Mouse (Mus musculus) hindbrain, embryonic 11.5 days (tissue): ENCODE data around the gene Stab1. TPM values are rescaled to one million over a fixed set of nuclear protein-coding genes. Genes with fewer than 3 reads are reported as not detected.

Source experiments
- ATAC-seq: fragments of 200-750 bp; cut with Nextera tagmentation; 2 replicates; pipeline ENCODE4 v1.8.0; 2017; ENCODE audit warnings: mild to moderate bottlenecking, moderate TSS enrichment, moderate library complexity; ENCODE audit not compliant: low FRiP score
- DNase-seq: peaks from one replicate; pipeline ENCODE4 v3.0.0-alpha.2; 2015; ENCODE audit warnings: low spot score
- H3K27ac ChIP-seq: fragments of 300-500 bp; sonication (generic); 2 replicates; pipeline ENCODE4 v1.5.1; 2014; ENCODE audit warnings: mild to moderate bottlenecking, low read depth, low read length
- H3K27me3 ChIP-seq: fragments of 300-500 bp; sonication (generic); 2 replicates; pipeline ENCODE4 v1.6.1; 2014; ENCODE audit warnings: mild to moderate bottlenecking, low read length, moderate library complexity, mixed read lengths; ENCODE audit not compliant: control insufficient read depth, insufficient read depth
- H3K36me3 ChIP-seq: fragments of 300-500 bp; sonication (generic); 2 replicates; pipeline ENCODE4 v1.6.1; 2014; ENCODE audit warnings: mild to moderate bottlenecking, low read length, moderate library complexity, mixed read lengths; ENCODE audit not compliant: control insufficient read depth, insufficient read depth
- H3K4me1 ChIP-seq: fragments of 300-500 bp; sonication (generic); replicated peaks from 2 replicates; pipeline ENCODE4 v1.6.1; 2014; ENCODE audit warnings: low read length, mixed read lengths; ENCODE audit not compliant: control insufficient read depth, insufficient read depth
- H3K4me2 ChIP-seq: fragments of 300-500 bp; sonication (generic); replicated peaks from 2 replicates; pipeline ENCODE4 v1.6.1; 2014; ENCODE audit warnings: mild to moderate bottlenecking, low read depth, low read length
- H3K4me3 ChIP-seq: fragments of 300-500 bp; sonication (generic); 2 replicates; pipeline ENCODE4 v1.5.1; 2014; ENCODE audit warnings: low read depth, low read length
- H3K9ac ChIP-seq: fragments of 300-500 bp; sonication (generic); 2 replicates; pipeline ENCODE4 v1.6.1; 2014; ENCODE audit warnings: low read depth, low read length
- H3K9me3 ChIP-seq: fragments of 300-500 bp; sonication (generic); 2 replicates; pipeline ENCODE4 v1.6.1; 2016; ENCODE audit warnings: low read length; ENCODE audit not compliant: control insufficient read depth
- WGBS: fragments of 180-500 bp; shearing (Covaris S2); extraction: QIAGEN DNeasy Blood & Tissue Kit; methylation state at CpG from one replicate; pipeline ENCODE4 v1.1.7; 2014; 5-methylcytosine and 5-hydroxymethylcytosine counted together
- polyA plus RNA-seq: library from polyadenylated mRNA; unstranded; fragments of >200 nt; fragmentation: Nextera tagmentation; extraction: Ambion mirVana; gene quantifications from 2 replicates; pipeline ENCODE4 v1.2.1, GENCODE M21; 2014

Gene Stab1
- polyA plus RNA-seq, 1 experiment from 2014 or later, result 25.5 TPM

GRCm38 (mm10) chr14:31189348-31189747 is 20.9 kb upstream of the Stab1 start:
- WGBS, result 95% methylated on average over 3 of the region's 3 CpGs
- no peak overlapping the region for H3K4me2 ChIP-seq
- H3K36me3 ChIP-seq, result peaks cover 47% of the 10 kb centered on the region
- no peak overlapping the region for H3K4me3 ChIP-seq
- DNase-seq (no peak), ATAC-seq (no peak)
- H3K9ac ChIP-seq, result no peak overlapping the region
- no peaks in the 10 kb centered on the region for H3K9me3 ChIP-seq
- H3K27ac ChIP-seq, result no peak overlapping the region
- H3K27me3 ChIP-seq, result no peaks in the 10 kb centered on the region
- no peaks in the 10 kb centered on the region for H3K4me1 ChIP-seq

DNA sequence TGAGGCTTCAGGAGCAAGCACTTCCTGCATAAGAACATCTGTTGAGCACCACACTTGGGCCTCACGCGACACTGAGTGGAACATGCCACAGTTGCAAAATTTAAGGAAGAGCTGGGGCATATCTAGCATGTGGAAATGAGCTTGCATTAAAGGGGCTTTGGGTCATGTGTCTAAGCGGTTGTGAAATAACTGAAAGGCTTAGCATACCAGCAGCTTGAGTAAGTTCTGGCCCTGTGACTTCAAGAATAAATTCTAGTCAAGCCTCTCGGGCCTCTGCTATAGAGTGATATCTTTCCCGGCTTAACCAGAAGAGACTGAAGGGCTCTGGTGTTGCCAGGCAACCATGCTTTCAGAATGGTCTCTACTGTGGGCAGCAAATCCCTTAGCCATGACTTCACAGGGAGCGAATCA is 20.3 kb upstream of the Stab1 start:
- Histone ChIP-seq H3K9me3 (no peaks in the 10 kb centered on the region), H3K4me2 (no peak overlapping the region), H3K36me3 (peaks cover 52% of the 10 kb centered on the region), H3K27ac (no peak overlapping the region), H3K9ac (no peak overlapping the region), H3K4me1 (no peaks in the 10 kb centered on the region), H3K27me3 (no peaks in the 10 kb centered on the region), H3K4me3 (no peak overlapping the region)
- DNase-seq (no peak), ATAC-seq (no peak)
- 72% methylated on average over 6 of the region's 6 CpGs for WGBS

DNA sequence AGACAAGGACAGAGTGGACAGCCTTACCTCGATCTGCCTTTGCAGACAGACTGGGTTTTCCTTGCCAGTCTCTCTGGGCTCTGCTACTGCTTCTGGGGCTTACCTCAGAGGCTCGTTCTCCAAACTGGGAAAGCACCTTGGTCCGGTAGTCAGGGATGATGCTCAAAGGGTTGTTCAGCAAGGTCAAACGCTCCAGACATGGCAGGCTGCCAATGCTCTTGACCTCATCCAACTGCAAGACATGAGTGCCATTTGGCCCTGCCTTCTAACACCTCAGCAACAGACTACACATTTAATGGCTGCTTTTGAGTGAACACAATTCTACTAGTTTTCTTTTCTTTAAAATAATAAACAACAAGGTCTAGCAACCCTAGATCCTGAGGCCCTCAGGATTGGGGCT is 18.2 kb upstream of the Stab1 start:
- H3K9ac ChIP-seq, result no peak overlapping the region
- ATAC-seq (no peak), DNase-seq (no peak)
- WGBS, result 96% methylated on average over 4 of the region's 4 CpGs
- no peaks in the 10 kb centered on the region for H3K27me3 ChIP-seq
- H3K9me3 ChIP-seq, result no peaks in the 10 kb centered on the region
- H3K4me1 ChIP-seq, result no peaks in the 10 kb centered on the region
- peaks cover 52% of the 10 kb centered on the region for H3K36me3 ChIP-seq
- H3K27ac ChIP-seq, result no peak overlapping the region
- H3K4me2 ChIP-seq, result no peak overlapping the region
- no peak overlapping the region for H3K4me3 ChIP-seq

DNA sequence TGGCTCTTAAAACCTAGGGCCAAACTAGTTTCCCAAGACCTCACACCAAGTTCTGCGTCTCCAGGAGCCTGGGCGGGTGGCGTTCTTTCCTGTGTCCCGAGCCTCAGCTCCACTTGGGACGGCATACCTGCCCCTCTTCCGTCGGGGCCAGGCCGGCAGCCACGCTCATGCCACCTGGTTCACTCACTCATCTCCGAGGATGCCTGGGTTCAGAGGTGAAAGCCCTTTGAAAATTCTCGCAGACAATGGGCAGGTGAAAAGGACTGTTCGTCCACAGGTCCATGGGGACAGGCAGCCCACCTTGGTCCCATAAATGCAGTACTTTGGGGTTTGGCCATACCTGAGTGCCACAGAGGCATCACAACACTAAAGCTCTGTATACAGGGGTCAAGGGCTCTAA is 15.8 kb upstream of the Stab1 start:
- no peaks in the 10 kb centered on the region for H3K9me3 ChIP-seq
- H3K27me3 ChIP-seq, result no peaks in the 10 kb centered on the region
- H3K9ac ChIP-seq, result no peak overlapping the region
- DNase-seq (no peak), ATAC-seq (no peak)
- 94% methylated on average over 12 of the region's 12 CpGs for WGBS
- no peak overlapping the region for H3K4me2 ChIP-seq
- H3K4me1 ChIP-seq, result no peaks in the 10 kb centered on the region
- H3K36me3 ChIP-seq, result peaks cover 43% of the 10 kb centered on the region
- no peak overlapping the region for H3K27ac ChIP-seq
- no peak overlapping the region for H3K4me3 ChIP-seq

DNA sequence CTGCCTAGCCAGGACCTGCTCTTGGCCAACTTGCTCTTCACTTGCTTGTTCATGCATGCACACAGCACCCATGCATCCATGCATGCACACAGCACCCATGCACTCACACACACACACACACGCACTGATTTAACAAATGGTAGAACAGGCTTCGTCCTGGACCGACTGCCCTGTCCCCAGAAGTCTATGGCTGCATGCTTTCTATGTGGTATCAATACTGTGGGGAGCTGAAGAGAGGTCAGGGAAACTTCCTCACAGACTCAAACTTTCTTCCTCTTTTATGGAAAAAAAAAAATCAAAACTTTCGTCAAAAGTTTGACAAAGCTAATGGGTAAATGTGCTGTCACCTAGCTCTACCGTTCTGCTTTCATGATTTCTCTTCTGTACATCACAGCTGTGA is 15.1 kb upstream of the Stab1 start:
- Histone ChIP-seq H3K4me1 (no peaks in the 10 kb centered on the region), H3K27ac (no peak overlapping the region), H3K9me3 (no peaks in the 10 kb centered on the region), H3K27me3 (no peaks in the 10 kb centered on the region), H3K36me3 (peaks cover 43% of the 10 kb centered on the region), H3K9ac (no peak overlapping the region), H3K4me2 (no peak overlapping the region), H3K4me3 (no peak overlapping the region)
- DNase-seq (no peak), ATAC-seq (no peak)
- 91% methylated on average over 5 of the region's 5 CpGs for WGBS

GRCm38 (mm10) chr14:31182786-31183290 is 14.4 kb upstream of the Stab1 start:
- DNase-seq, result no peak
- Histone ChIP-seq H3K4me3 (no peak overlapping the region), H3K9me3 (no peaks in the 10 kb centered on the region), H3K4me1 (no peaks in the 10 kb centered on the region), H3K27ac (no peak overlapping the region), H3K27me3 (no peaks in the 10 kb centered on the region), H3K4me2 (no peak overlapping the region), H3K36me3 (peaks cover 41% of the 10 kb centered on the region), H3K9ac (no peak overlapping the region)
- ATAC-seq, result no peak
- 61% methylated on average over 2 of the region's 2 CpGs for WGBS

DNA sequence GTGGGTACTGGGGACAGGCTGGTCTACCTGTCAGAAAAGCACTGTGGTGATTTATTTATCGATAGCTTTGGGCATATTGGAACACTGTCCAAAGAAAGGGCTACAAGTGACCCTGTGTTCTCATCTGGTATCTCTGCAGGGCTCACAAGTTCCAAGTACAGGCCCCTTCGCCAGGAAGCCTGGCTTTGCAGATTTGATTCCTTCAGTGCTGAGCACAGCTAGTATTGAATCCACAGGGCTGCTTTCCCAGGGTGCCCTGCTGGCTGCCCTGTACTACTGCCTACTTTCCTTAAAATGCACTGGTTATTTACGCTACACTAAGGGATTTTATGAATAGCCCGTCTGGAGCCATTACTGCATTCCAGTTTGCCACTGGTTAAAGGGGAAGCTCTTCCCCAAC is 13.1 kb upstream of the Stab1 start:
- Histone ChIP-seq H3K4me3 (no peak overlapping the region), H3K9me3 (no peaks in the 10 kb centered on the region), H3K36me3 (peaks cover 42% of the 10 kb centered on the region), H3K27me3 (no peaks in the 10 kb centered on the region), H3K4me2 (no peak overlapping the region), H3K9ac (no peak overlapping the region), H3K4me1 (no peaks in the 10 kb centered on the region), H3K27ac (no peak overlapping the region)
- no peak for ATAC-seq
- DNase-seq, result no peak
- WGBS, result 90% methylated on average over 4 of the region's 4 CpGs

GRCm38 (mm10) chr14:31179677-31180365 is 11.4 kb upstream of the Stab1 start:
- no peak overlapping the region for H3K4me2 ChIP-seq
- no peak for DNase-seq
- H3K9ac ChIP-seq, result no peak overlapping the region
- H3K9me3 ChIP-seq, result no peaks in the 10 kb centered on the region
- H3K4me1 ChIP-seq, result no peaks in the 10 kb centered on the region
- 96% methylated on average over 12 of the region's 12 CpGs for WGBS
- H3K27ac ChIP-seq, result no peak overlapping the region
- no peak for ATAC-seq
- H3K36me3 ChIP-seq, result peaks cover 45% of the 10 kb centered on the region
- no peak overlapping the region for H3K4me3 ChIP-seq
- H3K27me3 ChIP-seq, result no peaks in the 10 kb centered on the region

- 91% methylated on average over 5 of the region's 5 CpGs for WGBS
- ATAC-seq (no peak), DNase-seq (no peak)
- H3K9me3 ChIP-seq, result no peaks in the 10 kb centered on the region
- no peak overlapping the region for H3K4me2 ChIP-seq
- H3K4me3 ChIP-seq, result no peak overlapping the region
- no peak overlapping the region for H3K27ac ChIP-seq
- H3K9ac ChIP-seq, result no peak overlapping the region
- H3K36me3 ChIP-seq, result peaks cover 41% of the 10 kb centered on the region
- H3K4me1 ChIP-seq, result no peaks in the 10 kb centered on the region
- H3K27me3 ChIP-seq, result no peaks in the 10 kb centered on the region
These were observed 9.3 kb upstream of the Stab1 start for GRCm38 (mm10) chr14:31177715-31178114.
